ENCODE assay signal across 19 mouse cellular contexts in the genomic region with DNA sequence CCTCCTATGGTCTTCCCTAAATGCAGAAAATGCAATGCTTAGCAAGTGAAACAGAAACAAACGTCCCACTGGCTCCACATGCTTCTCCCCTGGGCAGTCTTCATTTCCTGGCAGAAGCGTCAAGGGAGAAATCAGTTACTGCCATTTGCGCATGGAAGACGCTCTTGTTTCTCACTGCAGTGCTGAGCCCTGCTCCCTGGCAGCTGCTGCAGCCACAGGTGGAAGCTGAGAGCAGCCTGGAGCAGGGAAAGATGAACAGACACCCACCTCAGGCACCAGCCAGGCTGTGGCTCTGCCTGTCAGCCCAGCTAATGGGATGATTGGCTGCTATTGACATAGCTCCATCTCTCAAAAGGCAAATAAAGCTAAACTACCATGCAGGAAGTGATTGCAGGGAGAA.
A peak's percentile ranks its signal among the peaks of the same experiment; 100 is the strongest.
DNase-seq lines count a peak whose midpoint lies in the region; ATAC-seq and TF ChIP-seq lines count a peak whose summit lies in the region.
"Had no signal": no experiment of that assay in that cellular context is flagged by ENCODE, and none has a peak within 500 bp of the region (broad histone marks: within the 10 kb centered on the region; RNA-seq: fewer than 3 reads in every experiment).

No protein-coding gene starts in this region.

- TF ChIP-seq CTCF in left cerebral cortex, adult 2 months (IDR thresholded peaks at IDR 0.05), result no peak

- no peak for ATAC-seq in heart, embryonic 12.5 days (ENCODE audit: insufficient number of reproducible peaks, low FRiP score)
- ATAC-seq: CD4-positive, CD25-positive, alpha-beta regulatory T cell, adult 4 months; liver, embryonic 12.5 days; midbrain, embryonic 13.5 days had no signal

- H3K27me3 ChIP-seq in heart, embryonic 12.5 days (replicated peaks), result no peaks in the 10 kb centered on the region
- H3K27me3 ChIP-seq: embryonic facial prominence, embryonic 13.5 days; liver, embryonic 12.5 days; midbrain, embryonic 13.5 days had no signal

- H3K4me1 ChIP-seq in heart, embryonic 12.5 days (replicated peaks), result peaks cover 10% of the 10 kb centered on the region; the same call in 1 of the 2 replicates
- H3K4me1 ChIP-seq: liver, embryonic 12.5 days had no signal

- 73% methylated on average over 4 of the region's 4 CpGs for WGBS in heart, embryonic 12.5 days

- H3K4me2 ChIP-seq in heart, embryonic 12.5 days, result no peak overlapping the region
- H3K4me2 ChIP-seq: embryonic facial prominence, embryonic 13.5 days; heart, embryonic 11.5 days; liver, embryonic 12.5 days; lung, embryonic 14.5 days; midbrain, embryonic 13.5 days had no signal

- intact Hi-C loops in left cerebral cortex, adult 2 months (cut with DNase I), result loop anchor here (1.0 kb wide), 1 partner anchor 13 kb away; no protein-coding TSS in a partner anchor
- intact Hi-C loops in left cerebral cortex, postnatal 10 days (cut with DNase I), result no loop called here

- no peak overlapping the region for H3K4me3 ChIP-seq in heart, embryonic 12.5 days
- no peak overlapping the region for H3K4me3 ChIP-seq in left cerebral cortex, adult 2 months
- H3K4me3 ChIP-seq: embryonic facial prominence, embryonic 13.5 days; liver, embryonic 12.5 days; midbrain, embryonic 13.5 days had no signal

- peak; percentile 17 for DNase-seq in cerebellum, adult 9-11 months
- no peak for DNase-seq in cerebellum, adult 11 months
- peak; percentile 81 for DNase-seq in heart, adult 11 months
- DNase-seq in left cerebral cortex, adult 2 months (ENCODE audit: extremely low spot score in 1 of 2, low spot score in 2 of 2), result peak in 1 of 2 experiments; percentile 38
- DNase-seq in left cerebral cortex, postnatal 10 days (ENCODE audit: extremely low spot score in 1 of 2, low spot score in 2 of 2), result no peak
- peak; percentile 20 for DNase-seq in right cerebral cortex, postnatal 14 days
- no peak for DNase-seq in right cerebral cortex, postnatal 36 days (ENCODE audit: low spot score in 2 of 2)
- DNase-seq: kidney, adult 9 months; kidney, postnatal 36 days; lung, embryonic 14.5 days; thymus, postnatal 4 days had no signal

- no peak overlapping the region for H3K9ac ChIP-seq in heart, embryonic 12.5 days
- H3K9ac ChIP-seq: embryonic facial prominence, embryonic 13.5 days; liver, embryonic 12.5 days; lung, embryonic 14.5 days; midbrain, embryonic 13.5 days had no signal

- H3K36me3 ChIP-seq in heart, embryonic 12.5 days, result no peaks in the 10 kb centered on the region
- H3K36me3 ChIP-seq: embryonic facial prominence, embryonic 13.5 days; G1E; liver, embryonic 12.5 days; midbrain, embryonic 13.5 days had no signal

- H3K9me3 ChIP-seq in heart, embryonic 12.5 days (replicated peaks), result 0 out of 2 replicates have a peak, but pooled peaks cover 6% of the 10 kb centered on the region
- H3K9me3 ChIP-seq: embryonic facial prominence, embryonic 13.5 days; G1E; liver, embryonic 12.5 days; midbrain, embryonic 13.5 days had no signal

- no peak overlapping the region for H3K27ac ChIP-seq in heart, embryonic 12.5 days (ENCODE audit: poor library complexity, severe bottlenecking)
- peak overlapping the region; percentile 91 for H3K27ac ChIP-seq in left cerebral cortex, adult 2 months
- H3K27ac ChIP-seq: embryonic facial prominence, embryonic 13.5 days; liver, embryonic 12.5 days; macrophage; midbrain, embryonic 13.5 days had no signal

Comparison
In these comparisons a context has a peak if more than half of its experiments do, and no peak if none do; other contexts are left out.
1. DNase-seq: peak in cerebellum, adult 9-11 months (single experiment), heart, adult 11 months (single experiment) and right cerebral cortex, postnatal 14 days (single experiment); none in cerebellum, adult 11 months (single experiment), left cerebral cortex, postnatal 10 days (0 of 2) and right cerebral cortex, postnatal 36 days (0 of 2).